Mouse (Mus musculus) testis, postnatal 10 days (tissue): ENCODE results near the gene Atp2b2.

ENCODE experiments used
- DNase-seq: peaks from one replicate; pipeline ENCODE4 v3.0.0; 2021; ENCODE audit warnings: low spot score

The Atp2b2 gene

GRCm38 (mm10) chr6:114042332-114042731 is at the start of gene Atp2b2:
TSS of gene Atp2b2 (minus strand) at chr6:114042613.
- no peak for DNase-seq

- DNase-seq, result peak; percentile 79
These were observed 47.2 kb upstream of the Atp2b2 start for GRCm38 (mm10) chr6:114089626-114090025.

GRCm38 (mm10) chr6:114087106-114087505 is 44.7 kb upstream of the Atp2b2 start:
- DNase-seq, result peak; percentile 69

GRCm38 (mm10) chr6:114078556-114078955 is 36.1 kb upstream of the Atp2b2 start:
- no peak for DNase-seq

- DNase-seq, result peak; percentile 72
These were observed 34.1 kb upstream of the Atp2b2 start for GRCm38 (mm10) chr6:114076560-114076959.

GRCm38 (mm10) chr6:114076061-114076460 is 33.6 kb upstream of the Atp2b2 start:
- no peak for DNase-seq

GRCm38 (mm10) chr6:114074929-114075328 is 32.5 kb upstream of the Atp2b2 start:
- no peak for DNase-seq

- no peak for DNase-seq
These were observed 31.8 kb upstream of the Atp2b2 start for GRCm38 (mm10) chr6:114074256-114074655.

- peak; percentile 78 for DNase-seq
These were observed 29.2 kb upstream of the Atp2b2 start for GRCm38 (mm10) chr6:114071564-114071963.

GRCm38 (mm10) chr6:114063100-114063499 is 20.7 kb upstream of the Atp2b2 start:
- no peak for DNase-seq

- no peak for DNase-seq
These were observed 20.3 kb upstream of the Atp2b2 start for GRCm38 (mm10) chr6:114062688-114063087.

- no peak for DNase-seq
These were observed 16.8 kb upstream of the Atp2b2 start for GRCm38 (mm10) chr6:114059206-114059605.

- no peak for DNase-seq
These were observed 15.8 kb upstream of the Atp2b2 start for GRCm38 (mm10) chr6:114058030-114058808.

GRCm38 (mm10) chr6:114055311-114055710 is 12.9 kb upstream of the Atp2b2 start:
- DNase-seq, result no peak

- DNase-seq, result no peak
These were observed 2.5 kb upstream of the Atp2b2 start for GRCm38 (mm10) chr6:114044962-114045361.

- no peak for DNase-seq
These were observed 423 bp upstream of the Atp2b2 start for GRCm38 (mm10) chr6:114042836-114043235.

GRCm38 (mm10) chr6:114041911-114042284 is 515 bp downstream of the Atp2b2 start:
- DNase-seq, result no peak

- DNase-seq, result no peak
These were observed 1.1 kb downstream of the Atp2b2 start for GRCm38 (mm10) chr6:114041097-114041910.

- no peak for DNase-seq
These were observed 6.7 kb downstream of the Atp2b2 start for GRCm38 (mm10) chr6:114035704-114036103.

- DNase-seq, result no peak
These were observed 9.6 kb downstream of the Atp2b2 start for GRCm38 (mm10) chr6:114032822-114033221.

GRCm38 (mm10) chr6:114023794-114024193 is 18.6 kb downstream of the Atp2b2 start:
- DNase-seq, result no peak

GRCm38 (mm10) chr6:114022104-114022503 is 20.3 kb downstream of the Atp2b2 start:
- no peak for DNase-seq

- DNase-seq, result no peak
These were observed 28.6 kb downstream of the Atp2b2 start for GRCm38 (mm10) chr6:114013801-114014200.
